Mouse (Mus musculus) liver, postnatal 0 days (tissue): ENCODE measurements at regions not wholly inside any gene's neighbourhood (a gene's known extent, or its start where the extent isn't known, plus 50 kb on each side); places are given as distances from the start of the nearest gene placed in this dataset.

Experiments used
- CTCF ChIP-seq: sonication (generic); IDR thresholded peaks from 2 replicates; pipeline ENCODE4 v1.5.1; 2016; ENCODE audit warnings: antibody characterized with exemption, low read depth
- EP300 ChIP-seq: IDR thresholded peaks from 2 replicates; pipeline ENCODE4 v1.6.1; 2016; ENCODE audit warnings: antibody characterized with exemption, low read depth, mild to moderate bottlenecking

DNA sequence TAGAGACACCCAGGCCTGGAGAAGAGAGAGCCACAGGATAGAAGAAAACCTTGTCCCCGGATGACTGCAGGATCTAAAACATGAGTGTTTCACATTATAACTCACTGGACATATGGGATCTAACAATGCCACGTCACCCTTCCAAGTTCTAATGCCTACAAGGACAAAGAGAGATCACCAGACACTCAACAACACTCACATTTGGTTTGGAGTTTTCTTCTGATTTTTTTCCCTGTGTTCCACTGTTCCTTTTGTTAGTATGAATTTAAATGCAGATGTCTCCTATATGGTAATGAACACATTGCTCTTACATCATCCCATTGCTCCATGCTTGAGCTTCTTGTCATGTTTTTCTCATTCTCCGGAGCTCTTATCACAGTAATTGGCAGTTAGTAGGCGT is 101.9 kb upstream of the Lyplal1 start:
- no peak for TF ChIP-seq CTCF
- no peak for TF ChIP-seq EP300
